Mouse (Mus musculus) liver, adult 2 months (tissue): ENCODE measurements around the gene Pxmp4. TPM values are rescaled to one million over a fixed set of nuclear protein-coding genes. Genes with fewer than 3 reads are reported as not detected.

Source experiments
- DNase-seq: peaks from one replicate; pipeline ENCODE4 v3.0.0-alpha.2; 2011; ENCODE audit warnings: low read depth, low spot score; ENCODE audit errors: extremely low read depth
- H3K27ac ChIP-seq: fragments of 200-500 bp; replicated peaks from 2 replicates; pipeline ENCODE4 v1.5.1; 2012; ENCODE audit warnings: low read depth, mild to moderate bottlenecking, control low read depth, inconsistent platforms, low read length; ENCODE audit not compliant: insufficient read depth
- H3K27me3 ChIP-seq: fragments of 200-500 bp; 2 replicates; pipeline ENCODE4 v1.6.1; 2012; ENCODE audit warnings: mild to moderate bottlenecking, moderate library complexity, low read length, inconsistent platforms; ENCODE audit not compliant: control insufficient read depth, insufficient read depth
- H3K36me3 ChIP-seq: fragments of 200-500 bp; 2 replicates; pipeline ENCODE4 v1.6.1; 2012; ENCODE audit warnings: low read length, inconsistent platforms; ENCODE audit not compliant: control insufficient read depth, insufficient read depth
- H3K4me1 ChIP-seq: fragments of 200-500 bp; 2 replicates; pipeline ENCODE4 v1.6.1; 2011; ENCODE audit warnings: low read length; ENCODE audit not compliant: control insufficient read depth, insufficient read depth
- H3K4me3 ChIP-seq: fragments of 200-500 bp; 2 replicates; pipeline ENCODE4 v1.5.1; 2011; ENCODE audit warnings: low read depth, mild to moderate bottlenecking, control low read depth, low read length, moderate library complexity; ENCODE audit not compliant: insufficient read depth
- H3K79me2 ChIP-seq: fragments of 200-500 bp; 2 replicates; pipeline ENCODE4 v1.6.1; 2012; ENCODE audit warnings: inconsistent platforms, mild to moderate bottlenecking, low read length, moderate library complexity; ENCODE audit not compliant: control insufficient read depth, insufficient read depth
- H3K9ac ChIP-seq: fragments of 200-500 bp; 2 replicates; pipeline ENCODE4 v1.6.1; 2012; ENCODE audit warnings: low read depth, mild to moderate bottlenecking, control low read depth, inconsistent platforms, low read length
- CTCF ChIP-seq: fragments of 200-500 bp; IDR thresholded peaks from 2 replicates; pipeline ENCODE4 v1.5.1; 2011; ENCODE audit warnings: low read depth, low read length, control low read depth
- POLR2A ChIP-seq: fragments of 200-500 bp; IDR thresholded peaks from 2 replicates; pipeline ENCODE4 v1.6.1; 2011; ENCODE audit warnings: low read length, control low read depth; ENCODE audit not compliant: insufficient read depth; ENCODE audit errors: extremely low read depth
- WGBS: fragments of 180-500 bp; shearing (Covaris S2); methylation state at CpG from one replicate; pipeline ENCODE4 v1.1.7; 2018; 5-methylcytosine and 5-hydroxymethylcytosine counted together
- polyA plus RNA-seq: library from polyadenylated mRNA; depleted of rRNA; stranded (reverse); fragments of >200 nt; gene quantifications from 2 replicates; pipeline ENCODE4 v1.2.3, GENCODE M21; 2012
- total RNA-seq: library from RNA; depleted of rRNA; stranded (reverse); fragments of >200 nt; gene quantifications from 2 replicates; pipeline ENCODE4 v1.2.3, GENCODE M21; 2014

The Pxmp4 gene
- total and polyA plus RNA-seq, 2 experiments = 39.9 to 127 TPM

DNA sequence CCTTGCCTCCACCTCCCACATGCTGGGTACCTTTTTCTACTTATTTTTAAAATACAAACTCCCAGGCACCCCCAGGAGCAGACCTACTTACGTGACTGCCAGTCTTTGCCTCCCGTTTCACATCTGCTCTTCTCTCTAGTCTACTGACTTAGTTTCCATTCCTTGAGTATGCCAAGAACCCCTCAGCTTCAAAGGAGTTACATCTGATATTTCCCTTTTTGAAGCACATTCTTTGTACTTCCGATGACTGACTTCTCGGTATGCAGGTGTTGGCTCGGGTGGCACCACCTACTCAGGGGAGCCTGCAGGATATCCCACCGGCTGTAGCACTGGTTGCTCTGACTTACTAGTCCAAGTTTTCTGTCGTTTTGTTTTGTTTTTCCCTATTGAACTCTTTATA lies 648 bp upstream of the Pxmp4 start:
- H3K36me3 ChIP-seq = peaks cover 10% of the 10 kb centered on the region; the same call in 1 of the 2 replicates
- H3K9ac ChIP-seq = peak overlapping the region; percentile 39
- no peak for DNase-seq
- peak overlapping the region; percentile 75 for H3K27ac ChIP-seq
- peaks cover 27% of the 10 kb centered on the region for H3K4me1 ChIP-seq
- H3K79me2 ChIP-seq = peaks cover 12% of the 10 kb centered on the region; the same call in 1 of the 2 replicates
- 11% methylated on average over 7 of the region's 7 CpGs for WGBS
- H3K27me3 ChIP-seq = no peaks in the 10 kb centered on the region
- H3K4me3 ChIP-seq = peak overlapping the region; percentile 8; the same call in 1 of the 2 replicates
- TF ChIP-seq CTCF (no peak), POLR2A (no peak)

GRCm38 (mm10) chr2:154603007-154603637 lies 386 bp downstream of the Pxmp4 start:
- peaks cover 13% of the 10 kb centered on the region; the same call in 1 of the 2 replicates for H3K36me3 ChIP-seq
- peak; percentile 94 for DNase-seq
- 2% methylated on average over 22 of the region's 22 CpGs for WGBS
- H3K9ac ChIP-seq = peak overlapping the region; percentile 98
- H3K27me3 ChIP-seq = no peaks in the 10 kb centered on the region
- H3K4me3 ChIP-seq = peak overlapping the region; percentile 97
- TF ChIP-seq POLR2A (peak; percentile 97), CTCF (no peak)
- H3K79me2 ChIP-seq = peaks cover 15% of the 10 kb centered on the region; the same call in 1 of the 2 replicates
- H3K4me1 ChIP-seq = peaks cover 25% of the 10 kb centered on the region
- peak overlapping the region; percentile 99 for H3K27ac ChIP-seq

DNA sequence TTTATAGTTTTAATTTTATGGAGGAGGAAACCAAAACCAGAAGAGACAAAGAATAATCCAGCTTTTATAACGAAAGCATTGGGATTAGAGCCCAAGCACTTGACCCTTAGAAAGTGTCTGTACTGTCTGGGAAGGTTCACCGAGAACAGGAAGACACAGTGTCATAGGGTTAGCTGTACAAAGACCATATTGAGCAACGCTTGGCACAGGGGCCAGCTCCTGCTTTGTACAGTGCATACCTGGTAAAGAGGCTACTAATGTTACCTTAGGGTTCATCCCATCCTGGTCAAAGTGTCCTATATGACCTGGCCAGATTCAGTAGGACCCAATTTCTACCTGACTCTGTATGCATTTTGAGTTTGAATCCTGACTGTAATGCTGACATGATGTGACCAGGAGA lies 2.2 kb downstream of the Pxmp4 start:
- 11% methylated on average over 3 of the region's 3 CpGs for WGBS
- Histone ChIP-seq H3K27me3 (no peaks in the 10 kb centered on the region), H3K4me1 (peaks cover 20% of the 10 kb centered on the region), H3K27ac (peak overlapping the region; percentile 83), H3K9ac (peak overlapping the region; percentile 54; the same call in 1 of the 2 replicates), H3K4me3 (peak overlapping the region; percentile 46), H3K79me2 (peaks cover 15% of the 10 kb centered on the region; the same call in 1 of the 2 replicates), H3K36me3 (peaks cover 19% of the 10 kb centered on the region)
- no peak for TF ChIP-seq CTCF
- no peak for TF ChIP-seq POLR2A
- DNase-seq = peak; percentile 98

DNA sequence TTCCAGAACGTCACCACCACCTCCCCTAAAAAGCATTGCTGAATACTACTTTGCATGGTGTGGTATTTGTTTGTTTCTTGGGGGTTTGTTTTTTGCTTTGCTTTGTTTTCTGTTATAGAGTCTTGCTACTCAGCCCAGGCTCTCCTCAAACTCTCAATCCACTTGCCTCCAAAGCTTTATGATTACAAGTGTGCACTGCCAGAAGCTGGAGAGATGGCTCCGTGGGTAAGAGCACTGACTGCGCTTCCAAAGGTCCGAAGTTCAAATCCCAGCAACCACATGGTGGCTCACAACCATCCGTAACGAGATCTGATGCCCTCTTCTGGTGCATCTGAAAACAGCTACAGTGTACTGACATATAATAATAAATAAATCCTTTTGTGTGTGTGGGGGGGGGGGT lies 2.9 kb downstream of the Pxmp4 start:
- Histone ChIP-seq H3K36me3 (peaks cover 26% of the 10 kb centered on the region), H3K4me3 (no peak overlapping the region), H3K4me1 (peaks cover 20% of the 10 kb centered on the region), H3K79me2 (peaks cover 15% of the 10 kb centered on the region; the same call in 1 of the 2 replicates), H3K27me3 (no peaks in the 10 kb centered on the region), H3K9ac (peak overlapping the region; percentile 43; the same call in 1 of the 2 replicates), H3K27ac (0 out of 2 replicates have a peak overlapping the region, but pooled peaks have one; percentile 26)
- TF ChIP-seq POLR2A = no peak
- TF ChIP-seq CTCF = 0 out of 2 replicates have a peak, but pooled peaks have one; percentile 8
- WGBS = 25% methylated on average over 6 of the region's 6 CpGs
- peak; percentile 73 for DNase-seq

DNA sequence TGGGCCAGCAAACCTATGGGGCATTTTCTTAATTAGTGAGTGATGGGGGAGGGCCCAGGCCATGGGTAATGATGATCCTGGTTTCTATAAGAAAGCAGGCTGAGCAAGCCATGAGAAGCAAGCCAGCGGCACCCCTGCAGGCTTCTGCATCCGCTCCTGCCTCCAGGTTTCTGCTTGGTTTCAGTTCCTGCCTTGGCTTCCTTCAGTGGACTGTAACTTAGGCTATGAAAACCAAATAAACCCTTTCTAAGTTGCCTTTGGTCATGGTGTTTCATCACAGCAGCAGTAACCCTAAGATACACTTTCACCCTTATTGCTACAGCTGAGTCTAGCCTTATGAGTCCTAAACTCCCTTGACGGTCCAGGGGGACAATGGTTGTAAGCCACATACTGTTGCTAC lies 6.1 kb downstream of the Pxmp4 start:
- H3K36me3 ChIP-seq = peaks cover 45% of the 10 kb centered on the region
- H3K27me3 ChIP-seq = no peaks in the 10 kb centered on the region
- peaks cover 10% of the 10 kb centered on the region; the same call in 1 of the 2 replicates for H3K79me2 ChIP-seq
- no peak for TF ChIP-seq CTCF
- no peak overlapping the region for H3K4me3 ChIP-seq
- DNase-seq = no peak
- peaks cover 13% of the 10 kb centered on the region for H3K4me1 ChIP-seq
- H3K27ac ChIP-seq = no peak overlapping the region
- 63% methylated on average over 3 of the region's 3 CpGs for WGBS
- no peak overlapping the region for H3K9ac ChIP-seq

DNA sequence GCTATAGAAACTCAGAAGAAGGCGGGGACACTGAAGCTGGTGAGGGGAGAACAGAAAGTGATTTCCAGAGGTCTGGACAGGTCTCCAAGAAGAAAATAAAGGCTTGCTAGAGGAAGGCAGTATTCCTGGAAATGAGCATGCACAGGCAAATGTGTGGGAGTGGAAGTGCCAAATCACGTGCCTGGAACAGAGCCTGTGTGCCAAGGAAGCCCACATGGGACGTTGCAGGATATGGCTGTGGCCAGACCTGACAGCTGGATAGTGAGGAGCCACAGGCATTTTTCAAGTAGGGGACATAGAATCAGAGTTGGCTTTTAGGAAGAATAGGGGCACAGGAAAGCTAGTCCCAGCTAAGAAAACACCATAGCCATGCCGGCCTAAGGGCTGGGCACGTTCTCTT lies 7.7 kb downstream of the Pxmp4 start:
- WGBS = 69% methylated on average over 5 of the region's 5 CpGs
- DNase-seq = no peak
- Histone ChIP-seq H3K4me3 (no peak overlapping the region), H3K27ac (no peak overlapping the region), H3K79me2 (peaks cover 10% of the 10 kb centered on the region; the same call in 1 of the 2 replicates), H3K4me1 (peaks cover 20% of the 10 kb centered on the region), H3K9ac (no peak overlapping the region), H3K36me3 (peaks cover 51% of the 10 kb centered on the region), H3K27me3 (no peaks in the 10 kb centered on the region)
- TF ChIP-seq CTCF (no peak), POLR2A (no peak)
